Mouse (Mus musculus): Measurements from ENCODE around the gene Tspo. TPM values are rescaled to one million over a fixed set of nuclear protein-coding genes. Genes with fewer than 3 reads are reported as not detected.
A peak's percentile ranks its signal among the peaks of the same experiment; 100 is the strongest.

Tspo gene
- total and polyA plus RNA-seq, 3 experiments = 66.5 to 80.0 TPM; not detected in 1

- peaks cover 0 to 2% of the 10 kb centered on the region in 2 experiments; a peak in 1 of 4 replicates for H3K27me3 ChIP-seq (ENCODE audit: control insufficient read depth in 1 of 2, insufficient read depth in 2 of 2, low read length in 2 of 2)
- DNase-seq (ENCODE audit: low read depth, low spot score) = peak; percentile 78
- no peak overlapping the region for H3K9ac ChIP-seq (ENCODE audit: control insufficient read depth, low read depth, low read length, poor library complexity, severe bottlenecking)
- H3K79me2 ChIP-seq (ENCODE audit: control insufficient read depth, insufficient read depth, low read length, poor library complexity) = no peaks in the 10 kb centered on the region
- H3K9me3 ChIP-seq (replicated peaks; ENCODE audit: insufficient read depth, low read length) = no peaks in the 10 kb centered on the region
- H3K27ac ChIP-seq (ENCODE audit: control insufficient read depth, low read depth, low read length) = no peak overlapping the region
- TF ChIP-seq MAX (IDR thresholded peaks at IDR 0.05; ENCODE audit: low read length) (no peak), CTCF (IDR thresholded peaks at IDR 0.05 in 2 of 3, conservative IDR thresholded peaks at IDR 0.05 in 1 of 3; ENCODE audit: control insufficient read depth in 1 of 3, insufficient read depth in 1 of 3, low read depth in 2 of 3, low read length in 3 of 3, poor library complexity in 1 of 3, severe bottlenecking in 1 of 3) (peak; percentile 85 to 92 (median 86)), CHD2 (IDR thresholded peaks at IDR 0.05; ENCODE audit: low read length) (no peak), TCF12 (IDR thresholded peaks at IDR 0.05; ENCODE audit: low read depth, low read length) (no peak), USF2 (IDR thresholded peaks at IDR 0.05; ENCODE audit: borderline replicate concordance in 1 of 2, insufficient read depth in 1 of 2, low read depth in 1 of 2, low read length in 2 of 2) (no peak), POLR2A (IDR thresholded peaks at IDR 0.05; ENCODE audit: control insufficient read depth in 1 of 2, insufficient read depth in 1 of 2, low read depth in 1 of 2, low read length in 2 of 2, poor library complexity in 1 of 2) (no peak), MYC (IDR thresholded peaks at IDR 0.05; ENCODE audit: low read depth, low read length) (no peak), JUND (IDR thresholded peaks at IDR 0.05; ENCODE audit: low read depth, low read length) (no peak), ELF1 (IDR thresholded peaks at IDR 0.05; ENCODE audit: low read depth, low read length) (no peak), RAD21 (IDR thresholded peaks at IDR 0.05; ENCODE audit: low read depth, low read length) (peak; percentile 62), KAT2A (conservative IDR thresholded peaks at IDR 0.05; ENCODE audit: low read depth, low read length) (no peak), TBP (IDR thresholded peaks at IDR 0.05; ENCODE audit: low read depth, low read length) (no peak), USF1 (IDR thresholded peaks at IDR 0.05; ENCODE audit: low read depth, low read length) (no peak), BHLHE40 (IDR thresholded peaks at IDR 0.05; ENCODE audit: borderline replicate concordance, low read depth, low read length) (0 out of 2 replicates have a peak, but pooled peaks have one; percentile 19), SMC3 (IDR thresholded peaks at IDR 0.05; ENCODE audit: low read depth, low read length) (peak; percentile 87), POLR2AphosphoS5 (IDR thresholded peaks at IDR 0.05; ENCODE audit: borderline replicate concordance, low read depth, low read length) (no peak), EP300 (IDR thresholded peaks at IDR 0.05; ENCODE audit: low read depth in 1 of 2, low read length in 2 of 2) (no peak), ZC3H11A (IDR thresholded peaks at IDR 0.05; ENCODE audit: low read depth, low read length) (peak; percentile 72)
- peaks cover 0 to 3% of the 10 kb centered on the region in 2 experiments; a peak in 3 of 4 replicates for H3K4me1 ChIP-seq (ENCODE audit: control insufficient read depth in 1 of 2, insufficient read depth in 2 of 2, low read length in 2 of 2)
- H3K4me3 ChIP-seq (ENCODE audit: control insufficient read depth in 1 of 2, insufficient read depth in 1 of 2, low read depth in 2 of 2, low read length in 2 of 2) = no peak overlapping the region
- H3K36me3 ChIP-seq (ENCODE audit: control insufficient read depth in 1 of 2, insufficient read depth in 2 of 2, low read length in 2 of 2) = no peaks in the 10 kb centered on the region
Measured at GRCm38 (mm10) chr15:83607115-83607802, 43.9 kb downstream of the Tspo start.

GRCm38 (mm10) chr15:83615245-83615644, 51.9 kb downstream of the Tspo start:
- Histone ChIP-seq H3K9me3 (replicated peaks; ENCODE audit: insufficient read depth, low read length) (no peaks in the 10 kb centered on the region), H3K9ac (ENCODE audit: control insufficient read depth, low read depth, low read length, poor library complexity, severe bottlenecking) (no peak overlapping the region), H3K27ac (ENCODE audit: control insufficient read depth, low read depth, low read length) (no peak overlapping the region), H3K79me2 (ENCODE audit: control insufficient read depth, insufficient read depth, low read length, poor library complexity) (no peaks in the 10 kb centered on the region), H3K4me3 (ENCODE audit: control insufficient read depth in 1 of 2, insufficient read depth in 1 of 2, low read depth in 2 of 2, low read length in 2 of 2) (no peak overlapping the region), H3K27me3 (ENCODE audit: control insufficient read depth in 1 of 2, insufficient read depth in 2 of 2, low read length in 2 of 2) (peaks cover 0 to 2% of the 10 kb centered on the region in 2 experiments; a peak in 1 of 4 replicates), H3K4me1 (ENCODE audit: control insufficient read depth in 1 of 2, insufficient read depth in 2 of 2, low read length in 2 of 2) (no peaks in the 10 kb centered on the region), H3K36me3 (ENCODE audit: control insufficient read depth in 1 of 2, insufficient read depth in 2 of 2, low read length in 2 of 2) (no peaks in the 10 kb centered on the region)
- TF ChIP-seq ZMIZ1 (IDR thresholded peaks at IDR 0.05; ENCODE audit: low read depth, low read length) = no peak
- TF ChIP-seq MAFK (IDR thresholded peaks at IDR 0.05; ENCODE audit: borderline replicate concordance, low read depth, low read length) = no peak
- no peak for TF ChIP-seq GATA1 (IDR thresholded peaks at IDR 0.05; ENCODE audit: low read depth, low read length)
- TF ChIP-seq CTCF (IDR thresholded peaks at IDR 0.05 in 2 of 3, conservative IDR thresholded peaks at IDR 0.05 in 1 of 3; ENCODE audit: control insufficient read depth in 1 of 3, insufficient read depth in 1 of 3, low read depth in 2 of 3, low read length in 3 of 3, poor library complexity in 1 of 3, severe bottlenecking in 1 of 3) = no peak
- TF ChIP-seq ZKSCAN1 (IDR thresholded peaks at IDR 0.05; ENCODE audit: low read depth, low read length) = no peak
- TF ChIP-seq ELF1 (IDR thresholded peaks at IDR 0.05; ENCODE audit: low read depth, low read length) = no peak
- no peak for TF ChIP-seq POLR2AphosphoS5 (IDR thresholded peaks at IDR 0.05; ENCODE audit: borderline replicate concordance, low read depth, low read length)
- TF ChIP-seq TBP (IDR thresholded peaks at IDR 0.05; ENCODE audit: low read depth, low read length) = no peak
- TF ChIP-seq KAT2A (conservative IDR thresholded peaks at IDR 0.05; ENCODE audit: low read depth, low read length) = no peak
- no peak for TF ChIP-seq POLR2AphosphoS2 (IDR thresholded peaks at IDR 0.05; ENCODE audit: low read length)
- TF ChIP-seq CHD2 (IDR thresholded peaks at IDR 0.05; ENCODE audit: low read length) = no peak
- TF ChIP-seq JUND (IDR thresholded peaks at IDR 0.05; ENCODE audit: low read depth, low read length) = no peak
- TF ChIP-seq HCFC1 (IDR thresholded peaks at IDR 0.05; ENCODE audit: low read depth, low read length) = no peak
- TF ChIP-seq MYC (IDR thresholded peaks at IDR 0.05; ENCODE audit: low read depth, low read length) = no peak
- DNase-seq (ENCODE audit: low read depth, low spot score) = no peak

All from MEL (cell line).